In genomic region chr11:5474130-5474529, GRCm38 (mm10) we compare ENCODE assay signal across 9 mouse cellular contexts. TPM values are rescaled to one million over a fixed set of nuclear protein-coding genes. Genes with fewer than 3 reads are reported as not detected.
DNase-seq lines count a peak whose midpoint lies in the region; ATAC-seq and TF ChIP-seq lines count a peak whose summit lies in the region.
"Had no signal": no experiment of that assay in that cellular context is flagged by ENCODE, and none has a peak within 500 bp of the region (broad histone marks: within the 10 kb centered on the region; RNA-seq: fewer than 3 reads in every experiment).

No protein-coding gene starts in this region.

- peak; percentile 75 for DNase-seq in hindbrain, embryonic 10.5 days (ENCODE audit: low spot score)
- peak; percentile 67 to 85 for DNase-seq in cerebellum, postnatal 36 days
- DNase-seq in gastrocnemius, postnatal 14 days, result peak; percentile 29
- DNase-seq in layer of hippocampus, postnatal 10 days (ENCODE audit: low spot score in 2 of 2), result peak; percentile 73 to 76
- peak; percentile 86 for DNase-seq in lung, postnatal 36 days

- no peaks in the 10 kb centered on the region for H3K36me3 ChIP-seq in hindbrain, embryonic 10.5 days
- no peaks in the 10 kb centered on the region for H3K36me3 ChIP-seq in hindbrain, embryonic 13.5 days
- H3K36me3 ChIP-seq in small intestine, adult 2 months (ENCODE audit: control insufficient read depth, insufficient read depth, low read length), result no peaks in the 10 kb centered on the region

- 16% methylated on average over 5 of the region's 5 CpGs for WGBS in hindbrain, embryonic 10.5 days
- WGBS in hindbrain, embryonic 13.5 days, result 19% methylated on average over 5 of the region's 5 CpGs
- 14% methylated on average over 5 of the region's 5 CpGs for WGBS in small intestine, adult 2 months

- H3K4me1 ChIP-seq in hindbrain, embryonic 10.5 days (replicated peaks), result no peaks in the 10 kb centered on the region
- H3K4me1 ChIP-seq in hindbrain, embryonic 13.5 days (replicated peaks), result no peaks in the 10 kb centered on the region
- H3K4me1 ChIP-seq in small intestine, adult 2 months (ENCODE audit: control insufficient read depth, insufficient read depth, insufficient read length, low read length), result no peaks in the 10 kb centered on the region

- intact Hi-C loops in gastrocnemius, postnatal 14 days (cut with DNase I; ENCODE audit: low total_unique reads), result loop anchor here (2.0 kb wide), 1 partner anchor 183 kb away; no protein-coding TSS in a partner anchor

- H3K9ac ChIP-seq in hindbrain, embryonic 13.5 days, result no peak overlapping the region

- no peak for ATAC-seq in hindbrain, embryonic 13.5 days (ENCODE audit: low FRiP score)
- peak; percentile 43 for ATAC-seq in activated CD4-positive, CD25-positive, alpha-beta regulatory T cell, adult 4 months

- TF ChIP-seq POLR2A in small intestine, adult 2 months (IDR thresholded peaks at IDR 0.05; ENCODE audit: low read depth, low read length), result no peak

- H3K27ac ChIP-seq in hindbrain, embryonic 10.5 days, result no peak overlapping the region
- H3K27ac ChIP-seq in hindbrain, embryonic 13.5 days, result no peak overlapping the region
- H3K27ac ChIP-seq in small intestine, adult 2 months (ENCODE audit: insufficient read depth, low read depth, low read length), result no peak overlapping the region
- H3K27ac ChIP-seq: macrophage had no signal

- H3K4me2 ChIP-seq in hindbrain, embryonic 13.5 days, result no peak overlapping the region

- peak; percentile 43; the same call in 1 of the 2 replicates for TF ChIP-seq CTCF in small intestine, adult 2 months (IDR thresholded peaks at IDR 0.05; ENCODE audit: extremely low read depth, insufficient read length, insufficient replicate concordance, low read depth, low read length)

- H3K9me3 ChIP-seq in hindbrain, embryonic 10.5 days, result no peaks in the 10 kb centered on the region
- no peaks in the 10 kb centered on the region for H3K9me3 ChIP-seq in hindbrain, embryonic 13.5 days

- H3K27me3 ChIP-seq in hindbrain, embryonic 10.5 days (ENCODE audit: insufficient read depth, poor library complexity, severe bottlenecking), result no peaks in the 10 kb centered on the region
- H3K27me3 ChIP-seq in hindbrain, embryonic 13.5 days, result no peaks in the 10 kb centered on the region
- no peaks in the 10 kb centered on the region for H3K27me3 ChIP-seq in small intestine, adult 2 months (ENCODE audit: control insufficient read depth, insufficient read depth, low read length)

- no peak overlapping the region for H3K4me3 ChIP-seq in hindbrain, embryonic 10.5 days
- no peak overlapping the region for H3K4me3 ChIP-seq in hindbrain, embryonic 13.5 days
- no peak overlapping the region for H3K4me3 ChIP-seq in small intestine, adult 2 months (ENCODE audit: low read depth, low read length)

RNA-seq across cellular contexts. Expression of gene Znrf3, which starts 29.5 kb away (rescaled TPM):
- 8.9 and 11.6 TPM in 2 replicates for polyA plus RNA-seq in hindbrain, embryonic 10.5 days (2016; fragmentation: Nextera tagmentation; extraction: Ambion mirVana)
- polyA plus RNA-seq in hindbrain, embryonic 13.5 days (2015; fragmentation: Nextera tagmentation; extraction: Ambion mirVana), result 6.7 and 7.1 TPM in 2 replicates
- 10 to 100 TPM; 12.0 to 18.3 TPM for polyA plus RNA-seq in activated CD4-positive, CD25-positive, alpha-beta regulatory T cell, adult 4 months (2017; shearing (Covaris generic))
- total RNA-seq in gastrocnemius, postnatal 14 days (2021), result 1 to 10 TPM; 6.5 to 9.3 TPM
- 10 to 100 TPM; 20.7 to 21.4 TPM for total RNA-seq in layer of hippocampus, postnatal 10 days (2021)
- 2.7 and 4.1 TPM in 2 replicates for polyA plus RNA-seq in small intestine, adult 2 months (2012; rRNA removed)

RNA-seq across cellular contexts. Expression of gene Xbp1, which starts 46.3 kb away (rescaled TPM):
- 126 and 131 TPM in 2 replicates for polyA plus RNA-seq in hindbrain, embryonic 10.5 days (2016; fragmentation: Nextera tagmentation; extraction: Ambion mirVana)
- 109 and 122 TPM in 2 replicates for polyA plus RNA-seq in hindbrain, embryonic 13.5 days (2015; fragmentation: Nextera tagmentation; extraction: Ambion mirVana)
- polyA plus RNA-seq in activated CD4-positive, CD25-positive, alpha-beta regulatory T cell, adult 4 months (2017; shearing (Covaris generic)), result 10 to 100 TPM; 52.4 to 55.6 TPM
- total RNA-seq in gastrocnemius, postnatal 14 days (2021), result 10 to 100 TPM; 42.7 to 47.5 TPM
- total RNA-seq in layer of hippocampus, postnatal 10 days (2021), result 10 to 100 TPM; 63.6 to 65.1 TPM
- 79.2 and 124 TPM in 2 replicates for polyA plus RNA-seq in small intestine, adult 2 months (2012; rRNA removed)

Comparison
In these comparisons a context has a peak if more than half of its experiments do, and no peak if none do; other contexts are left out.
1. DNase-seq: peak in every context shown above with its lines; median percentile 86 in lung, postnatal 36 days; 76 in cerebellum, postnatal 36 days; 75 in hindbrain, embryonic 10.5 days; 74 in layer of hippocampus, postnatal 10 days; 29 in gastrocnemius, postnatal 14 days.